Comparison of ENCODE assay signal across 18 mouse cellular contexts in genomic region chr7:136041921-136042320, GRCm38 (mm10).
A peak's percentile ranks its signal among the peaks of the same experiment; 100 is the strongest.
DNase-seq lines count a peak whose midpoint lies in the region; ATAC-seq and TF ChIP-seq lines count a peak whose summit lies in the region.
"Had no signal": no experiment of that assay in that cellular context is flagged by ENCODE, and none has a peak within 500 bp of the region (broad histone marks: within the 10 kb centered on the region; RNA-seq: fewer than 3 reads in every experiment).

No protein-coding gene starts in this region.

- H3K4me2 ChIP-seq in limb, embryonic 14.5 days (replicated peaks; ENCODE audit: low read depth, low read length, severe bottlenecking), result no peak overlapping the region
- H3K4me2 ChIP-seq: embryonic facial prominence, embryonic 12.5 days; forebrain, embryonic 13.5 days; forebrain, embryonic 15.5 days had no signal

- ATAC-seq in limb, embryonic 14.5 days (ENCODE audit: low FRiP score, low read depth), result no peak
- ATAC-seq: forebrain, embryonic 13.5 days; forebrain, embryonic 15.5 days; forebrain, postnatal 0 days had no signal

- no peak for DNase-seq in limb, embryonic 14.5 days (ENCODE audit: low spot score)
- no peak for DNase-seq in limb, embryonic 10.5 days (ENCODE audit: low spot score)
- peak; percentile 31 for DNase-seq in thymus, postnatal 14 days
- DNase-seq in thymus, postnatal 10 days (ENCODE audit: low spot score in 2 of 2), result no peak
- DNase-seq in left cerebral cortex, adult 18-20 months (ENCODE audit: low spot score in 2 of 2), result no peak
- DNase-seq: adrenal gland, postnatal 10 days; adrenal gland, postnatal 25 days; cerebellum, adult 11 months; cerebellum, adult 18-20 months; cerebellum, adult 8-10 months; cerebellum, adult 9-11 months; cerebellum, postnatal 14 days; cerebellum, postnatal 36 days; embryo, embryonic 11 days; forebrain, postnatal 0 days had no signal

- H3K9me3 ChIP-seq in limb, embryonic 14.5 days (ENCODE audit: control insufficient read depth, low read length), result no peaks in the 10 kb centered on the region
- H3K9me3 ChIP-seq in limb, embryonic 10.5 days (replicated peaks), result no peaks in the 10 kb centered on the region
- H3K9me3 ChIP-seq: embryonic facial prominence, embryonic 12.5 days; forebrain, embryonic 13.5 days; forebrain, embryonic 15.5 days had no signal

- TF ChIP-seq POLR2A in limb, embryonic 14.5 days (IDR thresholded peaks at IDR 0.05; ENCODE audit: borderline replicate concordance, extremely low read depth, insufficient read depth, insufficient read length), result no peak

- H3K36me3 ChIP-seq in limb, embryonic 14.5 days (ENCODE audit: control insufficient read depth, insufficient read depth, low read length), result no peaks in the 10 kb centered on the region
- H3K36me3 ChIP-seq in limb, embryonic 10.5 days, result no peaks in the 10 kb centered on the region
- H3K36me3 ChIP-seq: embryonic facial prominence, embryonic 12.5 days; forebrain, embryonic 15.5 days had no signal

- H3K27ac ChIP-seq in limb, embryonic 14.5 days (replicated peaks; ENCODE audit: low read depth, low read length), result 0 out of 2 replicates have a peak overlapping the region, but pooled peaks have one; percentile 26
- no peak overlapping the region for H3K27ac ChIP-seq in limb, embryonic 10.5 days
- H3K27ac ChIP-seq: embryonic facial prominence, embryonic 12.5 days; forebrain, embryonic 13.5 days; forebrain, embryonic 15.5 days had no signal

- H3K4me1 ChIP-seq in limb, embryonic 14.5 days (ENCODE audit: control insufficient read depth, insufficient read depth, low read length), result peaks cover 27% of the 10 kb centered on the region
- H3K4me1 ChIP-seq in limb, embryonic 10.5 days, result peaks cover 27% of the 10 kb centered on the region

- 55% methylated on average over 4 of the region's 4 CpGs for WGBS in limb, embryonic 14.5 days
- WGBS in limb, embryonic 10.5 days, result 78% methylated on average over 4 of the region's 4 CpGs

- no peak overlapping the region for H3K9ac ChIP-seq in limb, embryonic 14.5 days (ENCODE audit: low read depth, low read length, severe bottlenecking)
- H3K9ac ChIP-seq: embryonic facial prominence, embryonic 12.5 days; forebrain, embryonic 13.5 days; forebrain, embryonic 15.5 days; forebrain, postnatal 0 days had no signal

- 0 out of 2 replicates have a peak, but pooled peaks cover 4% of the 10 kb centered on the region for H3K27me3 ChIP-seq in limb, embryonic 14.5 days (ENCODE audit: control insufficient read depth, insufficient read depth, low read length)
- peaks cover 19% of the 10 kb centered on the region; the same call in 1 of the 2 replicates for H3K27me3 ChIP-seq in limb, embryonic 10.5 days (ENCODE audit: low read depth, poor library complexity, severe bottlenecking)
- H3K27me3 ChIP-seq: embryonic facial prominence, embryonic 12.5 days; forebrain, embryonic 15.5 days had no signal

- H3K4me3 ChIP-seq in limb, embryonic 14.5 days (replicated peaks; ENCODE audit: low read length), result no peak overlapping the region
- H3K4me3 ChIP-seq in limb, embryonic 10.5 days, result no peak overlapping the region
- H3K4me3 ChIP-seq: embryonic facial prominence, embryonic 12.5 days; forebrain, embryonic 13.5 days; forebrain, embryonic 15.5 days had no signal
